Mouse (Mus musculus) E14TG2a.4 (cell line): ENCODE measurements around the gene Sin3a.

ENCODE experiments used
- CTCF ChIP-seq: conservative IDR thresholded peaks from 2 replicates; pipeline ENCODE4 v1.5.1; 2014; ENCODE audit warnings: low read length
- NANOG ChIP-seq: IDR thresholded peaks from 2 replicates; pipeline ENCODE4 v1.6.1; 2014; ENCODE audit warnings: borderline replicate concordance, low read length, mixed read lengths
- POU5F1 ChIP-seq: IDR thresholded peaks from 2 replicates; pipeline ENCODE4 v1.6.1; 2014; ENCODE audit warnings: low read length, borderline replicate concordance

GRCm38 (mm10) chr9:57158506-57158905, 86.7 kb downstream of the Sin3a start:
- no peak for TF ChIP-seq CTCF
- TF ChIP-seq POU5F1 = no peak
- no peak for TF ChIP-seq NANOG
